Mouse (Mus musculus): Measurements from ENCODE around the gene Ubqln1.

GRCm38 (mm10) chr13:58191516-58191915, 23.9 kb downstream of the Ubqln1 start:
- TF ChIP-seq CTCF (IDR thresholded peaks at IDR 0.05; ENCODE audit: extremely low read depth, insufficient read length, insufficient replicate concordance, low read depth, low read length) (no peak), POLR2A (IDR thresholded peaks at IDR 0.05; ENCODE audit: low read depth, low read length) (no peak)
